Mouse (Mus musculus): ENCODE data around the gene Ptprk. TPM values are rescaled to one million over a fixed set of nuclear protein-coding genes. Genes with fewer than 3 reads are reported as not detected.
A peak's percentile ranks its signal among the peaks of the same experiment; 100 is the strongest.

Gene Ptprk
- polyA plus RNA-seq, 1 experiment from 2014 or later, result 41.9 TPM

DNA sequence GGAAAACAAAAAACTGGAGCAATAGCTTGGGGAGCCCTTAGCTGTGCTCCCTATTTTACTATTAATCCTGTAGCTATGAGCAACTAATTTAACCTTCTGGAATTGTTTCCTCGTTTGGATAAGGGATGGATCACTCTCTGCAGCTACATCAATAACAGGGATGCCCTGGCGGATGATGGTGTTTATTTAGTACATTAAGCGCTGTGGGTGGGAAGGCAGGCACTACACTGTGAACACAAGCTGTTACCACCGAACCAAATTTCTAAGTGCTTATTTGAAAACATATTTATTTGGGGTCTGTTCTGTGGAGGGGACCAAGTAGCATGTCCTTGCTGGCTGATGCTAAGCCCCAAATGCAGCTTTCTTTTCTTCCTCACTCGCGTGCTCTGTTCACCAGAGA, 149.0 kb downstream of the Ptprk start:
- ATAC-seq (replicated peaks; ENCODE audit: low FRiP score, low TSS enrichment, low read depth) (no peak), DNase-seq (ENCODE audit: low spot score) (no peak)
- no peak overlapping the region for H3K4me3 ChIP-seq (ENCODE audit: low read depth, low read length)
- H3K9me3 ChIP-seq (ENCODE audit: control insufficient read depth, low read length), result no peaks in the 10 kb centered on the region
- 54% methylated on average over 6 of the region's 6 CpGs for WGBS
- no peaks in the 10 kb centered on the region; the same call in 1 of the 2 replicates for H3K4me1 ChIP-seq (replicated peaks; ENCODE audit: control insufficient read depth, insufficient read depth, low read length)
- H3K27ac ChIP-seq (ENCODE audit: low read depth), result no peak overlapping the region
- H3K9ac ChIP-seq (ENCODE audit: low read length), result no peak overlapping the region
- H3K36me3 ChIP-seq (ENCODE audit: control insufficient read depth, insufficient read depth, low read length), result no peaks in the 10 kb centered on the region
- H3K4me2 ChIP-seq (ENCODE audit: low read length), result no peak overlapping the region
- H3K27me3 ChIP-seq (replicated peaks; ENCODE audit: control insufficient read depth, insufficient read depth, low read length), result no peaks in the 10 kb centered on the region

DNA sequence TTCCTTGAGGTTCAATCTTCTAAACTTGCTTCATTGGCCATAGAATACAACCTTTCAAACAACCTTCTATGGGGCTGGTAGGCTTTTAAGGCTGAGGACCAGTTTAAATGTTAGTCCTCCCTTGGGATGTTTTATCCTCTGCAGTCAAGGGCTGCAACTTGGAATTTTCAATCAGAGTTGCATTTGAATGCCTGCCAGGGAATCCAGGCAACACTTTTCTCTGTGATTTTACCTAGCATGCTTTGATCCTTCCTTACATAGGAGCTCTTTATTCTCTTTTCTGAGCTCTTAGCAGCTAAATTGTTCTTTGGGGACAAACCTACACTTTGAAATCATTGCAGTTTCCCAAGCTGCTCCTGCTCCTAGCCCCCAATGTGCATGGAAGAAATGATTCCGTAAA, 149.8 kb downstream of the Ptprk start:
- Histone ChIP-seq H3K9ac (ENCODE audit: low read length) (no peak overlapping the region), H3K4me2 (ENCODE audit: low read length) (no peak overlapping the region), H3K27ac (ENCODE audit: low read depth) (no peak overlapping the region), H3K9me3 (ENCODE audit: control insufficient read depth, low read length) (no peaks in the 10 kb centered on the region), H3K4me1 (replicated peaks; ENCODE audit: control insufficient read depth, insufficient read depth, low read length) (no peaks in the 10 kb centered on the region; the same call in 1 of the 2 replicates), H3K36me3 (ENCODE audit: control insufficient read depth, insufficient read depth, low read length) (no peaks in the 10 kb centered on the region), H3K27me3 (replicated peaks; ENCODE audit: control insufficient read depth, insufficient read depth, low read length) (no peaks in the 10 kb centered on the region), H3K4me3 (ENCODE audit: low read depth, low read length) (no peak overlapping the region)
- DNase-seq (ENCODE audit: low spot score) (no peak), ATAC-seq (replicated peaks; ENCODE audit: low FRiP score, low TSS enrichment, low read depth) (no peak)
- 91% methylated on average over 1 of the region's 1 CpGs for WGBS

DNA sequence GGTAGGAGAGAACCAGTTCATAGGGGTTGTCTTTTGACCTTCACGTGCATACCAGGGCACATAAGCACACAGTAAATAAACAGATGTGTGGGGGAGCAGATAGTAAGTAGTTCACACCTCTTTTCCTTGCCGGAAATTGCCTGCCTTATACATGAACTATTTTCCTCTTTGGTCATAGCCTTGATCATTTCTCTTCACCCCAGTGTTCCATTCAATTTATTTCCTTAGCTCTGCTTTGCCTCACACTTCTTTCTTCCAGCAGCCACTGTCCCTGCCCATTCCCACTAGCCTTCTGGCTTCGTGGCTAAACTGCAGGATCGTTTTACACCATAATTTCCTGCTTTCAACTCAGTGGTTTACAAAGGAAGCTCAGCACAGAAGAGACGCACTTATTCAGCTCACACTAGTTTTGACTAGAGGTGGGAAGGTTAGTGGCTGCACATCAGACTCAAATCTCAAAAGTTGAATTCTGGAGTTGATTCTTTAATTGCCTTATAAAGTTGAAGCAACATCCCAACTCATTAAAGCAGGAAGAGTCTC, 151.0 kb downstream of the Ptprk start:
- H3K27ac ChIP-seq (ENCODE audit: low read depth), result no peak overlapping the region
- no peak overlapping the region for H3K4me2 ChIP-seq (ENCODE audit: low read length)
- H3K36me3 ChIP-seq (ENCODE audit: control insufficient read depth, insufficient read depth, low read length), result no peaks in the 10 kb centered on the region
- ATAC-seq (replicated peaks; ENCODE audit: low FRiP score, low TSS enrichment, low read depth), result no peak
- H3K27me3 ChIP-seq (replicated peaks; ENCODE audit: control insufficient read depth, insufficient read depth, low read length), result no peaks in the 10 kb centered on the region
- 15% methylated on average over 5 of the region's 5 CpGs for WGBS
- H3K4me3 ChIP-seq (ENCODE audit: low read depth, low read length), result no peak overlapping the region
- H3K4me1 ChIP-seq (replicated peaks; ENCODE audit: control insufficient read depth, insufficient read depth, low read length), result no peaks in the 10 kb centered on the region; the same call in 1 of the 2 replicates
- DNase-seq (ENCODE audit: low spot score), result no peak
- H3K9ac ChIP-seq (ENCODE audit: low read length), result no peak overlapping the region
- H3K9me3 ChIP-seq (ENCODE audit: control insufficient read depth, low read length), result no peaks in the 10 kb centered on the region

DNA sequence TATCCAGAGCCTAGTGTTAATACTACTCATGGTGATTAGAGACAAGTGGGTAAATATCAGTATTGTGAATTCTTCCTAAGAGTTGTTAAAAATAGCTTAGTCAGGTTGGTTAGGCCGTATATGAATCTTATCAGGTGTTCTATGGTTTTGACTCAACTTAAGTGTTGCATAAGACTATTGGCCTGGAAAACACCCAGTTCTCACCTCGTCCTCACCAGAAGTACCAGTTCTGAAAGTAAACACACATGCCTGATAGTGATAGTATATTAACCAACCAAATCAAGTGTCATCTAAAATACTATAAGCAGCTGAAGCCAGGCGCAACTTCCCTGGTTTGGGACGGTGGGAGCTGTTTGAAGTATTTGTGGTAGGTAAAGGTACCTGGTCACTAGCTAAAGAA, 153.1 kb downstream of the Ptprk start:
- no peaks in the 10 kb centered on the region for H3K27me3 ChIP-seq (replicated peaks; ENCODE audit: control insufficient read depth, insufficient read depth, low read length)
- no peaks in the 10 kb centered on the region; the same call in 1 of the 2 replicates for H3K4me1 ChIP-seq (replicated peaks; ENCODE audit: control insufficient read depth, insufficient read depth, low read length)
- H3K27ac ChIP-seq (ENCODE audit: low read depth), result no peak overlapping the region
- no peak overlapping the region for H3K4me3 ChIP-seq (ENCODE audit: low read depth, low read length)
- WGBS, result 61% methylated on average over 4 of the region's 4 CpGs
- no peak; the same call in 1 of the 2 replicates for ATAC-seq (replicated peaks; ENCODE audit: low FRiP score, low TSS enrichment, low read depth)
- no peak overlapping the region for H3K9ac ChIP-seq (ENCODE audit: low read length)
- H3K4me2 ChIP-seq (ENCODE audit: low read length), result no peak overlapping the region
- no peaks in the 10 kb centered on the region for H3K36me3 ChIP-seq (ENCODE audit: control insufficient read depth, insufficient read depth, low read length)
- DNase-seq (ENCODE audit: low spot score), result no peak
- H3K9me3 ChIP-seq (ENCODE audit: control insufficient read depth, low read length), result no peaks in the 10 kb centered on the region

DNA sequence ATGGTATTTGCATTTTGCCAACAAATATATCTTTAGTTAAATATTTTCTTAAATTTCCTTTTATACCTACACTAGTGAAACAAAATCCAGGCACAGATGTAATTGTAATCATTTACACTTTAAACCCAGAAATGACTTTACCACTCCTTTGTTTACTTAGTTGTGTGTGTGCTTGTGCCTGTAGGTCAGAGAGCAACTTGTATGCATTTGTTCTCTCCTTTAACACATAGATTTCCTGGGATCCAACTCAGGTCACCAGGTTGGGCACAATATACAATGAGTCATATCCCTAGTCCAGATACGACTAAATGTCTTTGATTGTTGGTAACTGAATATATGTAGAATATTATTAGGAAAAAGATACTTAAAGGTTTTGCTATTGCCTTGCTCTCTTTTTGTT, 153.6 kb downstream of the Ptprk start:
- ATAC-seq (replicated peaks; ENCODE audit: low FRiP score, low TSS enrichment, low read depth), result peak; percentile 86; the same call in 1 of the 2 replicates
- H3K9me3 ChIP-seq (ENCODE audit: control insufficient read depth, low read length), result no peaks in the 10 kb centered on the region
- H3K4me3 ChIP-seq (ENCODE audit: low read depth, low read length), result no peak overlapping the region
- 34% methylated on average over 1 of the region's 1 CpGs for WGBS
- no peak overlapping the region for H3K4me2 ChIP-seq (ENCODE audit: low read length)
- no peak overlapping the region for H3K27ac ChIP-seq (ENCODE audit: low read depth)
- H3K27me3 ChIP-seq (replicated peaks; ENCODE audit: control insufficient read depth, insufficient read depth, low read length), result no peaks in the 10 kb centered on the region
- DNase-seq (ENCODE audit: low spot score), result no peak
- no peaks in the 10 kb centered on the region for H3K36me3 ChIP-seq (ENCODE audit: control insufficient read depth, insufficient read depth, low read length)
- no peaks in the 10 kb centered on the region; the same call in 1 of the 2 replicates for H3K4me1 ChIP-seq (replicated peaks; ENCODE audit: control insufficient read depth, insufficient read depth, low read length)
- H3K9ac ChIP-seq (ENCODE audit: low read length), result no peak overlapping the region

DNA sequence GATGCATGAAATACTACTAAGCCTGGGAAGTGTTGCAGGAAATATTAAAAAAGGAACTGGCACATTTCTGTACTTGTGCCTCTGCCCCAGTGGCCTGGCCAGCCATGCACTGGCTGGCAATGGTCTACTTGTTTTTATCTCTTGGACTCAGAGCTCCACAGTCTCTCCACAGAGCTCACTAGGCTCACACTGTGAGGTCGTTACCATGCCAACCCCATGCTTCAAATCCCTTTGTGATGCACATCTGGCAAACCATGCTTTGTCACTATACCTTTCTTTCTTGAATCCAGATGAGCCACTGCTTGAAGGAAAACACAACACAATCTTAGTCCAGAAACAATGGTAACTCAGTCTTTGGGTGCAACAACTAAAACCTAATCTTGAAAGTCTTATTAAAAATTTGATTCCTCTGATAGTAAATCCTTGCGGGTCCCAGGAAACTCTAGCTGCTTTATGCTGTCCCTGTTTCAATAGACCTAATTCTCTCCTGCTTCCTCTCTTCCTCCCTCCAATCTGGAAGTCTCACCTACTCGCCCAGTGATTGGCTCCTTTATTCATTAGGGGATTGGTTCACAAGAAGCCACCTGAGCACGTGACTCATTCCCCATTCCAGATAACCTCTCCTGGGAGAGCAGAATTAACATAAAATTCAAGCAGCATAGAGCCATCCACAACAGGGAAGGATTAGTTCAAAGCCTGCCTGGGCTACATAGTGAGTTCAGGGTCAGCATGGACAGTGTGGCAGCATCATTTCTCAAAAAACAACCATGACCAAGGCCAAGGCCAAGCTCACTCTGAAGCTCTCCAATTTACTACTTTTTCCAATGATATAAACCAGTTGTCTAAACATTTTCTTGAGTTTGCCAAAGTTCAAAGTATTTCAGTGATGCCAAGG, 157.9 kb downstream of the Ptprk start:
- ATAC-seq (replicated peaks; ENCODE audit: low FRiP score, low TSS enrichment, low read depth) (no peak), DNase-seq (ENCODE audit: low spot score) (no peak)
- H3K4me2 ChIP-seq (ENCODE audit: low read length), result no peak overlapping the region
- no peaks in the 10 kb centered on the region for H3K4me1 ChIP-seq (replicated peaks; ENCODE audit: control insufficient read depth, insufficient read depth, low read length)
- no peaks in the 10 kb centered on the region for H3K9me3 ChIP-seq (ENCODE audit: control insufficient read depth, low read length)
- H3K36me3 ChIP-seq (ENCODE audit: control insufficient read depth, insufficient read depth, low read length), result no peaks in the 10 kb centered on the region
- 67% methylated on average over 4 of the region's 4 CpGs for WGBS
- H3K27me3 ChIP-seq (replicated peaks; ENCODE audit: control insufficient read depth, insufficient read depth, low read length), result no peaks in the 10 kb centered on the region
- H3K9ac ChIP-seq (ENCODE audit: low read length), result no peak overlapping the region
- no peak overlapping the region for H3K4me3 ChIP-seq (ENCODE audit: low read depth, low read length)
- H3K27ac ChIP-seq (ENCODE audit: low read depth), result no peak overlapping the region

DNA sequence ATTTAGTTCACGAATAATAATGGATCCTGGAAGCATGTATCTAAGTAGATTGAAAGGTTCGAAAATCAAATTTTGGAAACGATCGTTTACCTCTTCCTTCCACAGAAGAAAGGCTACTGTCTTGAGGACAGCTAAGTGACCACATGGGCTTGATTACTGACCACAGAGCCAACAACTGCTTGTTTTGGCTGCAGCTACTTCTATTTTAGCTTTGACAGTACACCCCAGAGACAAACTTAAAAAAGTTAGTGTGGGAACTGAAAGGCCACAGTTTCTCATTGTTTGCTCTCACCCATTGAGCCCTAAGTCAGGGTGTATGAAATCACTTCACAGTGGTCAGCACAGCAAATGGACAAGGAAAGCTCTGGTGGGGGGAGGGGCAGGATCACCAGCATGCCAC, 174.4 kb downstream of the Ptprk start:
- Histone ChIP-seq H3K9me3 (ENCODE audit: control insufficient read depth, low read length) (no peaks in the 10 kb centered on the region), H3K4me1 (replicated peaks; ENCODE audit: control insufficient read depth, insufficient read depth, low read length) (no peaks in the 10 kb centered on the region), H3K4me3 (ENCODE audit: low read depth, low read length) (no peak overlapping the region), H3K4me2 (ENCODE audit: low read length) (no peak overlapping the region), H3K27ac (ENCODE audit: low read depth) (no peak overlapping the region), H3K36me3 (ENCODE audit: control insufficient read depth, insufficient read depth, low read length) (no peaks in the 10 kb centered on the region), H3K27me3 (replicated peaks; ENCODE audit: control insufficient read depth, insufficient read depth, low read length) (no peaks in the 10 kb centered on the region), H3K9ac (ENCODE audit: low read length) (no peak overlapping the region)
- DNase-seq (ENCODE audit: low spot score) (no peak), ATAC-seq (replicated peaks; ENCODE audit: low FRiP score, low TSS enrichment, low read depth) (no peak)
- WGBS, result 89% methylated on average over 4 of the region's 4 CpGs

DNA sequence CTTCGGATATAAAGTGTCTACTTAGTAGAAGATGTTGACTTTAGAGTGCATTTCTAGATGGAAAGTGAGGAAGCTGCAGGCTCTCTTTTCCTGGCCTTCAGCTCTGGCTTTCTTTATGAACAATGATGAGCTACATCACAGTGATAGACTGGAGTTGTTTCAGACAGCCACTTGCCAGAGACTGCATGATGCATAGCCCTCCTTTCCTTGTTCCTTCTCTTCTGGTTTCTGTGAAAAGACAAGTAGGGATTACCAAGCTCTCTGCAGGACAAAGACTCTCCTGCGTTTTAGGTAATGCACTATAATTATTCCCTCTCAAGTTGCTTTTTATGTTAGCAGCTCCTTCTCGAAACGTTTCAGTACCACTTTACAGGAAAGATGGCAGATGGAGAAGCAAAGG, 176.8 kb downstream of the Ptprk start:
- DNase-seq (ENCODE audit: low spot score) (no peak), ATAC-seq (replicated peaks; ENCODE audit: low FRiP score, low TSS enrichment, low read depth) (no peak)
- H3K4me2 ChIP-seq (ENCODE audit: low read length), result no peak overlapping the region
- no peak overlapping the region for H3K9ac ChIP-seq (ENCODE audit: low read length)
- H3K27me3 ChIP-seq (replicated peaks; ENCODE audit: control insufficient read depth, insufficient read depth, low read length), result no peaks in the 10 kb centered on the region
- no peak overlapping the region for H3K4me3 ChIP-seq (ENCODE audit: low read depth, low read length)
- H3K4me1 ChIP-seq (replicated peaks; ENCODE audit: control insufficient read depth, insufficient read depth, low read length), result no peaks in the 10 kb centered on the region
- no peaks in the 10 kb centered on the region for H3K9me3 ChIP-seq (ENCODE audit: control insufficient read depth, low read length)
- no peaks in the 10 kb centered on the region for H3K36me3 ChIP-seq (ENCODE audit: control insufficient read depth, insufficient read depth, low read length)
- WGBS, result 63% methylated on average over 4 of the region's 4 CpGs
- no peak overlapping the region for H3K27ac ChIP-seq (ENCODE audit: low read depth)
